10 mouse cellular contexts compared by ENCODE assay signal in the genomic region with DNA sequence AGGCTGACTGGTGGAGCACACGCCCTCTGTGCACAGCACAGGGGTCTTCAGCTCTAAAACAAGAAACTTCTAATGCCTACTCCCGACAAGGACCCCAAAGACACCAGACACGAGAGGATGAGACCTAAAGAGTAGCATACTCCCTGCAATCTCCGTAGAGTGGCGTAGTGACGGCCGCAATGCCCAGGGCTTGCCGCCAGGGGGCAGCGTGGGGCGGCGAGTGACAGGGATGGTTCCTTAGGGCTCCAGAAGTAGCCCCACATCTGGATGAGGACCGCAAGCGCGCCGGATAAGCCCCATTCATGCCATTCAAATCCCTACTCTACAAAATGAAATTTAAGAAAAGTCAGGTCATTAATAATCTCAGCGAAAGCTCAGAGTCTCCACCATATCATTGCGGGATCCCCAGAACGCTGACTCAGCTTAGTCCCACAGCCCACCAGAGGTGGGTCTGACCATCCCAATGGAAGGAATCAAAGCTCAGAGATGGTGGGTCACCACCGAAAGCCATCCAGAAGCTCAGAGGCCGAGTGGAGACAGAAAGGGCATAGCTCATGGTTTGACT. TPM values are rescaled to one million over a fixed set of nuclear protein-coding genes. Genes with fewer than 3 reads are reported as not detected.
DNase-seq lines count a peak whose midpoint lies in the region; ATAC-seq and TF ChIP-seq lines count a peak whose summit lies in the region.
"Had no signal": no experiment of that assay in that cellular context is flagged by ENCODE, and none has a peak within 500 bp of the region (broad histone marks: within the 10 kb centered on the region; RNA-seq: fewer than 3 reads in every experiment).

No protein-coding gene starts in this region.

- intact Hi-C loops in left cerebral cortex, adult 2 months (cut with DNase I) = no loop called here

- no peak overlapping the region for H3K27ac ChIP-seq in left cerebral cortex, adult 2 months
- H3K27ac ChIP-seq in ES-Bruce4 (ENCODE audit: insufficient read depth, low read length) = no peak overlapping the region
- H3K27ac ChIP-seq: heart, embryonic 15.5 days; macrophage had no signal

- no peaks in the 10 kb centered on the region for H3K27me3 ChIP-seq in ES-Bruce4 (ENCODE audit: control insufficient read depth, insufficient read depth, low read length, poor library complexity, severe bottlenecking)

- no peak overlapping the region for H3K9ac ChIP-seq in ES-Bruce4 (ENCODE audit: low read depth, poor library complexity, severe bottlenecking)
- H3K9ac ChIP-seq: heart, embryonic 15.5 days had no signal

- no peak for TF ChIP-seq POLR2A in ES-Bruce4 (IDR thresholded peaks at IDR 0.05; ENCODE audit: insufficient read depth, low read length)

- peak; percentile 65 for ATAC-seq in megakaryocyte, adult 5-6 weeks (ENCODE audit: poor library complexity, severe bottlenecking)
- ATAC-seq in monocyte, adult 5-6 weeks (replicated peaks; ENCODE audit: insufficient number of reproducible peaks, low FRiP score, low TSS enrichment, poor library complexity, severe bottlenecking) = no peak

- H3K36me3 ChIP-seq in ES-Bruce4 (ENCODE audit: control insufficient read depth, insufficient read depth, low read length, poor library complexity, severe bottlenecking) = no peaks in the 10 kb centered on the region
- H3K36me3 ChIP-seq: heart, embryonic 15.5 days had no signal

- H3K9me3 ChIP-seq in ES-Bruce4 (replicated peaks; ENCODE audit: control insufficient read depth, insufficient read depth, low read length, poor library complexity, severe bottlenecking) = no peaks in the 10 kb centered on the region
- H3K9me3 ChIP-seq: heart, embryonic 15.5 days had no signal

- H3K4me1 ChIP-seq in ES-Bruce4 (ENCODE audit: control insufficient read depth, insufficient read depth, low read length) = no peaks in the 10 kb centered on the region

- no peak for TF ChIP-seq EP300 in ES-Bruce4 (IDR thresholded peaks at IDR 0.05; ENCODE audit: insufficient read depth, low read depth, low read length)

- no peak overlapping the region for H3K4me3 ChIP-seq in left cerebral cortex, adult 2 months
- H3K4me3 ChIP-seq in ES-Bruce4 (ENCODE audit: low read depth, low read length) = no peak overlapping the region
- H3K4me3 ChIP-seq: heart, embryonic 15.5 days had no signal

- DNase-seq in cerebellum, adult 18-20 months = peak; percentile 49 to 71
- no peak for DNase-seq in cerebellum, adult 11 months
- DNase-seq in left cerebral cortex, adult 2 months (ENCODE audit: extremely low spot score in 1 of 2, low spot score in 2 of 2) = peak in 1 of 2 experiments; percentile 59
- DNase-seq in left cerebral cortex, adult 11 months (ENCODE audit: low spot score) = no peak
- DNase-seq in cerebellum, postnatal 36 days = peak; percentile 63 to 72

- peak; percentile 72 for TF ChIP-seq CTCF in left cerebral cortex, adult 2 months (IDR thresholded peaks at IDR 0.05)
- peak; percentile 92 for TF ChIP-seq CTCF in ES-Bruce4 (IDR thresholded peaks at IDR 0.05; ENCODE audit: low read depth, low read length)

RNA-seq across cellular contexts. Expression of a gene that starts 16.4 kb away (rescaled TPM):
- total RNA-seq in left cerebral cortex, adult 2 months (2021) = not detected
- polyA plus RNA-seq in ES-Bruce4 (2011; ENCODE audit: insufficient read depth, insufficient read length, low read depth, missing spikeins) = not detected in 2 replicates
- not detected in 2 replicates for total RNA-seq in megakaryocyte, adult 5-6 weeks (2015)
- not detected in 2 replicates for total RNA-seq in megakaryocyte, adult 5-6 weeks (2017)
- total RNA-seq in monocyte, adult 5-6 weeks (2017) = not detected in 3 replicates
- polyA plus RNA-seq: heart, embryonic 15.5 days; macrophage had no signal

RNA-seq across cellular contexts. Expression of a gene that starts 51.2 kb away (rescaled TPM):
- 1 to 10 TPM; 3.2 to 3.4 TPM for total RNA-seq in left cerebral cortex, adult 2 months (2021)
- 11.6 and 12.9 TPM in 2 replicates for polyA plus RNA-seq in ES-Bruce4 (2011; ENCODE audit: insufficient read depth, insufficient read length, low read depth, missing spikeins)
- total RNA-seq in megakaryocyte, adult 5-6 weeks (2015) = 1.5 and 1.6 TPM in 2 replicates
- total RNA-seq in megakaryocyte, adult 5-6 weeks (2017) = 2.8 TPM in 2 replicates
- total RNA-seq in monocyte, adult 5-6 weeks (2017) = 0.75 to 2.7 TPM (median 2.2 TPM) in 3 replicates

Comparison
In these comparisons a context has a peak if more than half of its experiments do, and no peak if none do; other contexts are left out.
1. DNase-seq: peak in cerebellum, adult 18-20 months (2 of 2) and cerebellum, postnatal 36 days (2 of 2); none in cerebellum, adult 11 months (single experiment) and left cerebral cortex, adult 11 months (single experiment).